Mouse (Mus musculus) hindbrain, embryonic 11.5 days (tissue): ENCODE data around the gene Smyd3. TPM values are rescaled to one million over a fixed set of nuclear protein-coding genes. Genes with fewer than 3 reads are reported as not detected.
"Not testable (repeated sequence)": the region's sequence is repeated elsewhere in the genome, so short reads cannot be mapped to it uniquely, and the experiment has no call there.

ENCODE experiments used
- ATAC-seq: fragments of 200-750 bp; cut with Nextera tagmentation; 2 replicates; pipeline ENCODE4 v1.8.0; 2017; ENCODE audit warnings: mild to moderate bottlenecking, moderate TSS enrichment, moderate library complexity; ENCODE audit not compliant: low FRiP score
- DNase-seq: peaks from one replicate; pipeline ENCODE4 v3.0.0-alpha.2; 2015; ENCODE audit warnings: low spot score
- H3K27ac ChIP-seq: fragments of 300-500 bp; sonication (generic); 2 replicates; pipeline ENCODE4 v1.5.1; 2014; ENCODE audit warnings: mild to moderate bottlenecking, low read depth, low read length
- H3K27me3 ChIP-seq: fragments of 300-500 bp; sonication (generic); 2 replicates; pipeline ENCODE4 v1.6.1; 2014; ENCODE audit warnings: mild to moderate bottlenecking, low read length, moderate library complexity, mixed read lengths; ENCODE audit not compliant: control insufficient read depth, insufficient read depth
- H3K36me3 ChIP-seq: fragments of 300-500 bp; sonication (generic); 2 replicates; pipeline ENCODE4 v1.6.1; 2014; ENCODE audit warnings: mild to moderate bottlenecking, low read length, moderate library complexity, mixed read lengths; ENCODE audit not compliant: control insufficient read depth, insufficient read depth
- H3K4me1 ChIP-seq: fragments of 300-500 bp; sonication (generic); replicated peaks from 2 replicates; pipeline ENCODE4 v1.6.1; 2014; ENCODE audit warnings: low read length, mixed read lengths; ENCODE audit not compliant: control insufficient read depth, insufficient read depth
- H3K4me2 ChIP-seq: fragments of 300-500 bp; sonication (generic); replicated peaks from 2 replicates; pipeline ENCODE4 v1.6.1; 2014; ENCODE audit warnings: mild to moderate bottlenecking, low read depth, low read length
- H3K4me3 ChIP-seq: fragments of 300-500 bp; sonication (generic); 2 replicates; pipeline ENCODE4 v1.5.1; 2014; ENCODE audit warnings: low read depth, low read length
- H3K9ac ChIP-seq: fragments of 300-500 bp; sonication (generic); 2 replicates; pipeline ENCODE4 v1.6.1; 2014; ENCODE audit warnings: low read depth, low read length
- H3K9me3 ChIP-seq: fragments of 300-500 bp; sonication (generic); 2 replicates; pipeline ENCODE4 v1.6.1; 2016; ENCODE audit warnings: low read length; ENCODE audit not compliant: control insufficient read depth
- WGBS: fragments of 180-500 bp; shearing (Covaris S2); extraction: QIAGEN DNeasy Blood & Tissue Kit; methylation state at CpG from one replicate; pipeline ENCODE4 v1.1.7; 2014; 5-methylcytosine and 5-hydroxymethylcytosine counted together
- polyA plus RNA-seq: library from polyadenylated mRNA; unstranded; fragments of >200 nt; fragmentation: Nextera tagmentation; extraction: Ambion mirVana; gene quantifications from 2 replicates; pipeline ENCODE4 v1.2.1, GENCODE M21; 2014

The Smyd3 gene
- polyA plus RNA-seq, 1 experiment from 2014 or later: 16.9 TPM

DNA sequence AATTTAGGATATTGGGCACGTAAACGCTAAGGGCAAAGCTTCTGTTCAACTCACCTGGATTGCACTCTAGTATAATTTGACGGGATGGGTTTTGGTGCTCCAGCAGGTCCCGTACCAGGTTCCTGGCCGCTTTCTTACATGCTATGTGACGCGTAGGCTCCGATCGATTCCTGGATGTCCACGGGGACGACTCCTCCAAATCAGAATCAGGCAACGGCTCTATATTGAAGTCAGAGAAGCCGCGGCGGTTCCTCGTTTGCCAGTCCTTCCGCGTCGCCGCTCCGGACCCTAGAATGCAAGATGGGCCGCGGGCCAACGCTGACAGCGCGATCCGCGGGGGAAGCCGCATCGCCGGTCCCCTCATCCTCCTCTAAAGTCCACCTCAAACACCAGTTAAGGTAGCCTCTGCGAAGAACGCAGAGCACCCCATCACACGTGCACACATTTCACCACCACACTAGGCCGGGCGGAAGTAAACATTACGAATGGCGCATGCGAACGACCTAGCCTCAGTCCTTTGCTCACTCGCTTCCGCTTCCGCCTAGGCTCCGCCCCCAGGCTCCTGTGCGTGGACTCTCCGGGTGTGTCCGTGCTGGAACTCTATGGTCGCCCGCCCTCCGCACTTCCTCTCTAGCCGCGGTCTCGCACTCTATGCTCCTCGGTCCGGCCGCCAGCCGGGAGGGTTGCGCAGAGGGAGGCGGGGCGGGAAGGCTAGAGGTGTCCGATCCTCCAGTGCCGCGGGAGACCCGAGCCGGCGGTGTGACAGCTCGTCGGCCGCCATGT is 28.1 kb upstream of the Smyd3 start, which contains the start of the genes Tfb2m and Cnst:
Gene Tfb2m (minus strand): TSS at position 500 of the 783 bp plus-strand sequence.
Gene Cnst (plus strand): TSS at position 603 of the 783 bp plus-strand sequence.
- WGBS: under 1% methylated on average over 68 of the region's 69 CpGs
- not testable (repeated sequence) for H3K9me3 ChIP-seq, H3K36me3 ChIP-seq, H3K4me1 ChIP-seq, H3K27me3 ChIP-seq
- Histone ChIP-seq H3K4me3 (peak within 1 kb of the TSS; percentile 74), H3K4me2 (peak within 1 kb of the TSS; percentile 67), H3K27ac (peak within 1 kb of the TSS; percentile 91), H3K9ac (peak within 1 kb of the TSS; percentile 75)
- DNase-seq: peak; percentile 99
- peak; percentile 100 for ATAC-seq

- Histone ChIP-seq H3K9me3 (no peaks in the 10 kb centered on the region), H3K4me2 (no peak overlapping the region), H3K4me1 (no peaks in the 10 kb centered on the region), H3K36me3 (no peaks in the 10 kb centered on the region), H3K4me3 (no peak overlapping the region), H3K27me3 (no peaks in the 10 kb centered on the region), H3K27ac (no peak overlapping the region), H3K9ac (no peak overlapping the region)
- WGBS: 61% methylated on average over 3 of the region's 3 CpGs
- DNase-seq (no peak), ATAC-seq (no peak)
Measured at GRCm38 (mm10) chr1:179541502-179541901, 23.7 kb upstream of the Smyd3 start.

- ATAC-seq (no peak), DNase-seq (no peak)
- Histone ChIP-seq H3K27ac (no peak overlapping the region), H3K36me3 (no peaks in the 10 kb centered on the region), H3K9ac (no peak overlapping the region), H3K4me2 (no peak overlapping the region), H3K4me3 (no peak overlapping the region), H3K4me1 (no peaks in the 10 kb centered on the region), H3K9me3 (no peaks in the 10 kb centered on the region), H3K27me3 (no peaks in the 10 kb centered on the region)
- WGBS: 93% methylated on average over 3 of the region's 3 CpGs
Measured at GRCm38 (mm10) chr1:179539887-179540286, 22.0 kb upstream of the Smyd3 start.

- Histone ChIP-seq H3K27me3 (no peaks in the 10 kb centered on the region), H3K9ac (no peak overlapping the region), H3K36me3 (no peaks in the 10 kb centered on the region), H3K27ac (no peak overlapping the region), H3K4me2 (no peak overlapping the region), H3K4me3 (no peak overlapping the region), H3K9me3 (no peaks in the 10 kb centered on the region), H3K4me1 (no peaks in the 10 kb centered on the region)
- DNase-seq: no peak
- no peak for ATAC-seq
- WGBS: 95% methylated on average over 3 of the region's 3 CpGs
Measured at GRCm38 (mm10) chr1:179539054-179539453, 21.2 kb upstream of the Smyd3 start.

DNA sequence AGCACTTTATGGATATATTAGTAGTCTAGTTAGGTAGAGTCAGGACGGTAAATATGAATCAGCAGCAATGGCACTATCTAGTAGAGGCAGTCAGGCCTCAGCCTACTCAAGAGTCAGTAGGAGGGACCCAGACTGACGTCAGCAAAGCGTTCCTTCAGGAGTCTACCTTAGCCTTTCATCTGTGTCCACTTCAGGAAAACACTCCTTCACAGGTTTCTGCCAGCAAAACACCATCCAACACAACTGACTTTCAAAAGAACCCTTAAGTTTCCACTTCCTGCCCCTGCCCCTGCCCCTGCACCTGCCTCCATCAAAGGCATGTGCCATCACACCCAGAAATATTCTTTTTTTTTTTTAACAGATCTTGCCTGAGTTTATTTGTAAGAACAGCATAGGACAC is 2.1 kb upstream of the Smyd3 start:
- no peaks in the 10 kb centered on the region for H3K4me1 ChIP-seq
- no peak overlapping the region for H3K27ac ChIP-seq
- no peaks in the 10 kb centered on the region for H3K27me3 ChIP-seq
- H3K9me3 ChIP-seq: no peaks in the 10 kb centered on the region
- DNase-seq (no peak), ATAC-seq (no peak)
- H3K36me3 ChIP-seq: no peaks in the 10 kb centered on the region
- H3K9ac ChIP-seq: no peak overlapping the region
- whole genome bisulfite sequencing: 76% methylated on average over 3 of the region's 3 CpGs
- H3K4me2 ChIP-seq: no peak overlapping the region
- H3K4me3 ChIP-seq: no peak overlapping the region

GRCm38 (mm10) chr1:179516941-179517712 is 714 bp downstream of the Smyd3 start:
- DNase-seq (peak; percentile 50), ATAC-seq (peak; percentile 72)
- H3K9me3 ChIP-seq: no peaks in the 10 kb centered on the region
- H3K4me1 ChIP-seq: no peaks in the 10 kb centered on the region
- H3K27me3 ChIP-seq: no peaks in the 10 kb centered on the region
- WGBS: 1% methylated on average over 21 of the region's 21 CpGs
- peak overlapping the region; percentile 52 for H3K9ac ChIP-seq
- H3K4me3 ChIP-seq: peak overlapping the region; percentile 59
- H3K4me2 ChIP-seq: peak overlapping the region; percentile 97
- no peaks in the 10 kb centered on the region for H3K36me3 ChIP-seq
- no peak overlapping the region for H3K27ac ChIP-seq

DNA sequence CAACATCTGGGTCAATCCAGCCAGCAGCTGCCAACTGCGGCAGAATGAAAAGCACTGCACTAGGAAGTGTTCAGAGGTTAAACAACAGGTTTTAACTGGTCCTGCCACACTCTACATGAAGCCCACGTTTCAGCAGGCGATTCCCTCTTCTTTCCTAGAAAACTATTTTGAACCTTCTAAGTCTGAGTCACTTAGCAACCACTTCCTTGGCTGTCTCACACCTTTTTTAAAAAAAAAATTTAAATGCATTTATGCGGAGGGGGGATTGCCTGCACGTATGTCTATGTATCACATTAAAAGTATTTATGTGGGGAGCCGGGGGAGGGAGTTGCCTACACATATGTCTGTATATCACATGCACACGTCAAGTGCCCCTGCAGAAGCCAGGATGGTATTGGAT is 5.9 kb downstream of the Smyd3 start:
- no peak overlapping the region for H3K27ac ChIP-seq
- H3K36me3 ChIP-seq: no peaks in the 10 kb centered on the region
- no peaks in the 10 kb centered on the region for H3K4me1 ChIP-seq
- ATAC-seq: no peak
- WGBS: 84% methylated on average over 7 of the region's 7 CpGs
- no peaks in the 10 kb centered on the region for H3K27me3 ChIP-seq
- DNase-seq: no peak
- H3K4me2 ChIP-seq: no peak overlapping the region
- H3K9me3 ChIP-seq: no peaks in the 10 kb centered on the region
- H3K4me3 ChIP-seq: no peak overlapping the region
- H3K9ac ChIP-seq: no peak overlapping the region

GRCm38 (mm10) chr1:179510546-179511340 is 7.1 kb downstream of the Smyd3 start:
- 89% methylated on average over 13 of the region's 13 CpGs for WGBS
- Histone ChIP-seq H3K4me1 (no peaks in the 10 kb centered on the region), H3K27me3 (no peaks in the 10 kb centered on the region)

More at GRCm38 (mm10) chr1:179510546-179511340, 7.1 kb downstream of the Smyd3 start:
- Histone ChIP-seq H3K36me3 (no peaks in the 10 kb centered on the region), H3K9ac (no peak overlapping the region), H3K4me2 (no peak overlapping the region), H3K9me3 (no peaks in the 10 kb centered on the region), H3K27ac (no peak overlapping the region), H3K4me3 (no peak overlapping the region)
- ATAC-seq (no peak), DNase-seq (no peak)
